Mouse (Mus musculus): ENCODE measurements around the gene Gm9732.
"Not testable (repeated sequence)": the region's sequence is repeated elsewhere in the genome, so short reads cannot be mapped to it uniquely, and the experiment has no call there.

GRCm38 (mm10) chr14:43263421-43263820, 11.4 kb upstream of the Gm9732 start:
- not testable (repeated sequence) for TF ChIP-seq GATA1 (IDR thresholded peaks at IDR 0.05; ENCODE audit: borderline replicate concordance, low read length); CTCF (IDR thresholded peaks at IDR 0.05; ENCODE audit: low read depth, low read length); TAL1 (conservative IDR thresholded peaks at IDR 0.05; ENCODE audit: low read depth, low read length)
